In the genomic region with DNA sequence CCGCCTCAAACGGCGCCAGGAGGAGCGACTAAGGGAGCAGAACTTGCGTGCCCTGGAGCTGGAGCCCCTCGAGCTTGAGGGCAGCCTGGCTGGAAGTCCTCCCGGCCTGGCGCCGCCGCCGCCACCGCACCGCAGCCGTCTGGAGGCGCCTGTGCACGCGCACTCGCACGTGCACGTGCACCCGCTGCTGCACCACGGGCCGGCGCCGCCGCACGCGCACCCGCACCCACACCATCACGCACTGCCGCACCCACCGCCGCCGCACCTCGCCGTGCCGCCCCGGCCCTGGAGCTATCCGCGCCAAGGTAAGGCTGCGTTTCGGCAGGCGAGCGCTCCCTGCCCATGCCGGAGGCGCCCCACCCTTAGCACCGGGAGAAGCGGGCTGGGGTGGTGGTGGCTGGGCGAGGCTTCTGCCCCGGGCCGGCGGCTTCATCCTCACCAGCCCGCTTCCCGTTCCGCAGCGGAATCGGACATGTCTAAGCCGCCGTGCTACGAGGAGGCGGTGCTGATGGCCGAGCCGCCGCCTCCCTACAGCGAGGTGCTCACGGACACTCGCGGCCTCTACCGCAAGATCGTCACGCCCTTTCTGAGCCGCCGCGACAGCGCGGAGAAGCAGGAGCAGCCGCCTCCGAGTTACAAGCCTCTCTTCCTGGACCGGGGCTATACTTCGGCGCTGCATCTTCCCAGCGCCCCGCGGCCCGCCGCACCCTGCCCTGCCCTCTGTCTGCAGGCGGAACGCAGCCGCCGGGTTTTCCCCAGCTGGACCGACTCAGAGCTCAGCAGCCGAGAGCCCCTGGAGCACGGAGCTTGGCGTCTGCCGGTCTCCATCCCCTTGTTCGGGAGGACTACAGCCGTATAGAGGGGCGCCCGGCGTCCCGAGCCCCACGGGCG, we compare ENCODE assay signal across 7 mouse cellular contexts. TPM values are rescaled to one million over a fixed set of nuclear protein-coding genes. Genes with fewer than 3 reads are reported as not detected.
DNase-seq lines count a peak whose midpoint lies in the region; ATAC-seq and TF ChIP-seq lines count a peak whose summit lies in the region.

No protein-coding gene starts in this region.

- no peaks in the 10 kb centered on the region for H3K27me3 ChIP-seq in C2C12 (ENCODE audit: control insufficient read depth, insufficient read depth, insufficient read length)
- peaks cover 44% of the 10 kb centered on the region for H3K27me3 ChIP-seq in heart, embryonic 11.5 days (ENCODE audit: control insufficient read depth, insufficient read depth, low read length)

- H3K4me3 ChIP-seq in C2C12 (ENCODE audit: insufficient read depth, poor library complexity, severe bottlenecking) (peak overlapping the region; percentile 36), ES-E14 (ENCODE audit: insufficient read depth in 1 of 2, low read depth in 1 of 2, low read length in 2 of 2, poor library complexity in 1 of 2, severe bottlenecking in 1 of 2) (peak overlapping the region; percentile 67 to 73)
- H3K4me3 ChIP-seq in heart, embryonic 11.5 days (ENCODE audit: low read depth, low read length) = peak overlapping the region; percentile 66

- no peaks in the 10 kb centered on the region for H3K79me3 ChIP-seq in C2C12 (ENCODE audit: low read depth)

- no peak for DNase-seq in ES-E14 (ENCODE audit: low read depth, low spot score)
- DNase-seq in cerebellum, postnatal 14 days = peak; percentile 75 to 80
- DNase-seq in kidney, postnatal 4 days = peak; percentile 76 to 83
- peak; percentile 60 for DNase-seq in lung, postnatal 14 days
- DNase-seq in right cerebral cortex, postnatal 14 days = peak; percentile 80

- H3K79me2 ChIP-seq in C2C12 (ENCODE audit: control insufficient read depth, insufficient read depth) = no peaks in the 10 kb centered on the region

- peak overlapping the region; percentile 75 for H3ac ChIP-seq in C2C12 (ENCODE audit: control insufficient read depth, insufficient read length, low read depth)

- H3K36me3 ChIP-seq in C2C12 (ENCODE audit: control insufficient read depth, insufficient read depth) = no peaks in the 10 kb centered on the region
- peaks cover 6% of the 10 kb centered on the region; the same call in 1 of the 2 replicates for H3K36me3 ChIP-seq in ES-E14 (ENCODE audit: control insufficient read depth, insufficient read depth, low read length, poor library complexity, severe bottlenecking)
- peaks cover 16% of the 10 kb centered on the region for H3K36me3 ChIP-seq in heart, embryonic 11.5 days (ENCODE audit: control insufficient read depth, insufficient read depth, low read length)

- peak overlapping the region; percentile 78 for H3K9ac ChIP-seq in ES-E14 (ENCODE audit: insufficient read depth, low read depth, low read length, poor library complexity, severe bottlenecking)
- peak overlapping the region; percentile 70 for H3K9ac ChIP-seq in heart, embryonic 11.5 days (ENCODE audit: low read depth, low read length)

- in situ Hi-C loops in ES-E14 (cut with MboI; ENCODE audit: low sequenced_read_pairs in 2 of 2, unreplicated experiment in 2 of 2) = no loop called here

- H3K4me2 ChIP-seq in heart, embryonic 11.5 days = peak overlapping the region; percentile 99

- no peaks in the 10 kb centered on the region for H3K9me3 ChIP-seq in ES-E14 (ENCODE audit: control insufficient read depth, insufficient read depth, low read depth, low read length)
- no peaks in the 10 kb centered on the region for H3K9me3 ChIP-seq in heart, embryonic 11.5 days (replicated peaks; ENCODE audit: control insufficient read depth, low read length)

- under 1% methylated on average over 98 of the region's 103 CpGs for WGBS in heart, embryonic 11.5 days (ENCODE audit: insufficient replicate concordance)

- peaks cover 0 to 3% of the 10 kb centered on the region in 2 experiments; a peak in 2 of 4 replicates for H3K4me1 ChIP-seq in ES-E14 (ENCODE audit: control insufficient read depth in 2 of 2, insufficient read depth in 2 of 2, low read length in 2 of 2, poor library complexity in 1 of 2)
- H3K4me1 ChIP-seq in heart, embryonic 11.5 days (ENCODE audit: control insufficient read depth, insufficient read depth, low read length) = peaks cover 6% of the 10 kb centered on the region; the same call in 1 of the 2 replicates

- ATAC-seq in heart, embryonic 11.5 days (replicated peaks; ENCODE audit: insufficient number of reproducible peaks, low FRiP score, low TSS enrichment) = peak; percentile 27; the same call in 1 of the 2 replicates

- H3K27ac ChIP-seq in ES-E14 (ENCODE audit: insufficient read depth, low read depth, low read length, poor library complexity, severe bottlenecking) = no peak overlapping the region
- H3K27ac ChIP-seq in heart, embryonic 11.5 days (ENCODE audit: low read depth, low read length) = no peak overlapping the region

- no peak for TF ChIP-seq CTCF in C2C12 (IDR thresholded peaks at IDR 0.05; ENCODE audit: control insufficient read depth, insufficient read depth, insufficient read length)

TF ChIP-seq in C2C12, 6 proteins besides CTCF, POLR2A, EP300 and RAD21:
- no peak for TF ChIP-seq USF1 (IDR thresholded peaks at IDR 0.05; ENCODE audit: low read depth)
- TF ChIP-seq FOSL1 (IDR thresholded peaks at IDR 0.05; ENCODE audit: insufficient read depth, low read length, poor library complexity, severe bottlenecking) = no peak
- TF ChIP-seq MYOG (IDR thresholded peaks at IDR 0.05; ENCODE audit: control insufficient read depth, extremely low read depth, insufficient read length) = no peak
- TF ChIP-seq MYOD1 (IDR thresholded peaks at IDR 0.05; ENCODE audit: control insufficient read depth, insufficient read length, low read depth) = no peak
- no peak for TF ChIP-seq CEBPB (IDR thresholded peaks at IDR 0.05; ENCODE audit: low read depth)
- TF ChIP-seq MAX (IDR thresholded peaks at IDR 0.05) = no peak

TF ChIP-seq in ES-E14, 5 proteins besides CTCF, POLR2A, EP300 and RAD21:
- no peak for TF ChIP-seq ZNF384 (IDR thresholded peaks at IDR 0.05; ENCODE audit: low read depth, low read length)
- TF ChIP-seq CHD2 (IDR thresholded peaks at IDR 0.05; ENCODE audit: low read depth, low read length) = no peak
- TF ChIP-seq ZC3H11A (IDR thresholded peaks at IDR 0.05; ENCODE audit: borderline replicate concordance, low read depth, low read length) = no peak
- no peak for TF ChIP-seq MAFK (IDR thresholded peaks at IDR 0.05; ENCODE audit: insufficient read depth, low read depth, low read length)
- 0 out of 2 replicates have a peak, but pooled peaks have one; percentile 16 for TF ChIP-seq HCFC1 (IDR thresholded peaks at IDR 0.05; ENCODE audit: borderline replicate concordance, insufficient read depth, low read length)

RNA-seq across cellular contexts. Expression of gene Prr7, which starts 8.3 kb away (rescaled TPM):
- 10.8 TPM for polyA plus RNA-seq in C2C12 (2012; fragmentation: generic; extraction: Trizol)
- 2.5 and 5.8 TPM in 2 replicates for total RNA-seq in ES-E14 (2012; rRNA removed)
- 0.21 and 0.34 TPM in 2 replicates for polyA plus RNA-seq in heart, embryonic 11.5 days (2014; fragmentation: Nextera tagmentation; extraction: Ambion mirVana)

RNA-seq across cellular contexts. Expression of gene Dbn1, which starts 15.5 kb away (rescaled TPM):
- polyA plus RNA-seq in C2C12 (2012; fragmentation: generic; extraction: Trizol) = 87.7 TPM
- 77.0 and 83.8 TPM in 2 replicates for total RNA-seq in ES-E14 (2012; rRNA removed)
- 64.1 and 83.0 TPM in 2 replicates for polyA plus RNA-seq in heart, embryonic 11.5 days (2014; fragmentation: Nextera tagmentation; extraction: Ambion mirVana)

RNA-seq across cellular contexts. Expression of gene Grk6, which starts 27.5 kb away (rescaled TPM):
- 81.9 TPM for polyA plus RNA-seq in C2C12 (2012; fragmentation: generic; extraction: Trizol)
- 74.7 and 132 TPM in 2 replicates for total RNA-seq in ES-E14 (2012; rRNA removed)
- polyA plus RNA-seq in heart, embryonic 11.5 days (2014; fragmentation: Nextera tagmentation; extraction: Ambion mirVana) = 24.3 and 26.9 TPM in 2 replicates

RNA-seq across cellular contexts. Expression of gene Pdlim7, which starts 41.1 kb away (rescaled TPM):
- 344 TPM for polyA plus RNA-seq in C2C12 (2012; fragmentation: generic; extraction: Trizol)
- 46.7 and 58.2 TPM in 2 replicates for total RNA-seq in ES-E14 (2012; rRNA removed)
- polyA plus RNA-seq in heart, embryonic 11.5 days (2014; fragmentation: Nextera tagmentation; extraction: Ambion mirVana) = 439 and 451 TPM in 2 replicates

RNA-seq across cellular contexts. Expression of gene F12, which starts 45.8 kb away (rescaled TPM):
- polyA plus RNA-seq in C2C12 (2012; fragmentation: generic; extraction: Trizol) = not detected
- not detected in 2 replicates for total RNA-seq in ES-E14 (2012; rRNA removed)
- polyA plus RNA-seq in heart, embryonic 11.5 days (2014; fragmentation: Nextera tagmentation; extraction: Ambion mirVana) = 0.42 and 1.5 TPM in 2 replicates
